Mouse (Mus musculus) bone marrow, adult 2 months (tissue): Measurements from ENCODE around the gene Kat7. TPM values are rescaled to one million over a fixed set of nuclear protein-coding genes. Genes with fewer than 3 reads are reported as not detected.

Experiments used
- H3K27ac ChIP-seq: fragments of 200-500 bp; 2 replicates; pipeline ENCODE4 v1.5.1; 2012; ENCODE audit warnings: low read depth, mild to moderate bottlenecking, control low read depth, inconsistent platforms, low read length; ENCODE audit not compliant: control insufficient read depth, poor library complexity, insufficient read depth
- H3K4me1 ChIP-seq: fragments of 200-500 bp; 2 replicates; pipeline ENCODE4 v1.6.1; 2011; ENCODE audit warnings: low read length; ENCODE audit not compliant: control insufficient read depth, insufficient read depth
- H3K4me3 ChIP-seq: fragments of 200-500 bp; replicated peaks from 2 replicates; pipeline ENCODE3; 2011; ENCODE audit warnings: mild to moderate bottlenecking, low read depth, low read length, control low read depth; ENCODE audit not compliant: control insufficient read depth
- CTCF ChIP-seq: fragments of 200-500 bp; IDR thresholded peaks from 2 replicates; pipeline ENCODE4 v1.5.1; 2011; ENCODE audit warnings: low read length, control low read depth; ENCODE audit not compliant: control insufficient read depth, insufficient read depth
- POLR2A ChIP-seq: fragments of 200-500 bp; IDR thresholded peaks from 2 replicates; pipeline ENCODE4 v1.6.1; 2011; ENCODE audit warnings: low read depth, mild to moderate bottlenecking, control low read depth, low read length, borderline replicate concordance; ENCODE audit not compliant: control insufficient read depth
- WGBS: fragments of 180-500 bp; shearing (Covaris S2); methylation state at CpG from one replicate; pipeline ENCODE4 v1.1.7; 2018; 5-methylcytosine and 5-hydroxymethylcytosine counted together
- polyA plus RNA-seq: library from polyadenylated mRNA; stranded (reverse); fragments of >200 nt; gene quantifications from 2 replicates; pipeline ENCODE4 v1.2.4, GENCODE M21; 2011; ENCODE audit warnings: low replicate concordance; ENCODE audit not compliant: missing spikeins, insufficient read depth, insufficient read length

Kat7 gene
- polyA plus RNA-seq, 1 experiment: 39.0 TPM

GRCm38 (mm10) chr11:95325832-95326231, 15.8 kb upstream of the Kat7 start:
- 81% methylated on average over 4 of the region's 4 CpGs for WGBS
- H3K27ac ChIP-seq: no peak overlapping the region

GRCm38 (mm10) chr11:95324181-95324580, 14.1 kb upstream of the Kat7 start:
- no peak overlapping the region for H3K4me3 ChIP-seq
- WGBS: 94% methylated on average over 10 of the region's 10 CpGs
- H3K4me1 ChIP-seq: peaks cover under 1% of the 10 kb centered on the region
- no peak for TF ChIP-seq POLR2A
- TF ChIP-seq CTCF: no peak
- H3K27ac ChIP-seq: no peak overlapping the region

More at GRCm38 (mm10) chr11:95325832-95326231, 15.8 kb upstream of the Kat7 start:
- Histone ChIP-seq H3K4me1 (no peaks in the 10 kb centered on the region; the same call in 1 of the 2 replicates), H3K4me3 (no peak overlapping the region)
- no peak for TF ChIP-seq CTCF
- no peak for TF ChIP-seq POLR2A

- TF ChIP-seq CTCF (no peak), POLR2A (no peak)
- Histone ChIP-seq H3K4me1 (peaks cover 3% of the 10 kb centered on the region), H3K4me3 (no peak overlapping the region), H3K27ac (no peak overlapping the region)
- WGBS: 57% methylated on average over 1 of the region's 1 CpGs
These were observed 10.0 kb upstream of the Kat7 start for GRCm38 (mm10) chr11:95320010-95320409.

GRCm38 (mm10) chr11:95319506-95319905, 9.5 kb upstream of the Kat7 start:
- TF ChIP-seq CTCF (peak; percentile 50), POLR2A (no peak)
- no peak overlapping the region for H3K4me3 ChIP-seq
- no peak overlapping the region for H3K27ac ChIP-seq
- peaks cover 3% of the 10 kb centered on the region for H3K4me1 ChIP-seq
- 31% methylated on average over 1 of the region's 1 CpGs for WGBS

- 60% methylated on average over 9 of the region's 9 CpGs for WGBS
- no peak overlapping the region for H3K4me3 ChIP-seq
- H3K4me1 ChIP-seq: peaks cover 3% of the 10 kb centered on the region
These were observed 8.1 kb upstream of the Kat7 start for GRCm38 (mm10) chr11:95318116-95318515.

GRCm38 (mm10) chr11:95315215-95315955, 5.3 kb upstream of the Kat7 start:
- Histone ChIP-seq H3K27ac (no peak overlapping the region), H3K4me3 (no peak overlapping the region), H3K4me1 (peaks cover 3% of the 10 kb centered on the region)
- WGBS: 65% methylated on average over 7 of the region's 7 CpGs
- TF ChIP-seq POLR2A (no peak), CTCF (no peak)

More at GRCm38 (mm10) chr11:95318116-95318515, 8.1 kb upstream of the Kat7 start:
- TF ChIP-seq POLR2A (no peak), CTCF (no peak)
- H3K27ac ChIP-seq: 0 out of 2 replicates have a peak overlapping the region, but pooled peaks have one; percentile 19

GRCm38 (mm10) chr11:95311425-95311807, 1.4 kb upstream of the Kat7 start:
- Histone ChIP-seq H3K27ac (no peak overlapping the region), H3K4me1 (no peaks in the 10 kb centered on the region; the same call in 1 of the 2 replicates), H3K4me3 (no peak overlapping the region)
- 75% methylated on average over 5 of the region's 5 CpGs for WGBS
- no peak for TF ChIP-seq POLR2A
- TF ChIP-seq CTCF: no peak

GRCm38 (mm10) chr11:95310648-95311424, 790 bp upstream of the Kat7 start:
- Histone ChIP-seq H3K4me3 (peak overlapping the region; percentile 90), H3K4me1 (no peaks in the 10 kb centered on the region; the same call in 1 of the 2 replicates), H3K27ac (peak overlapping the region; percentile 74)
- TF ChIP-seq CTCF: no peak
- TF ChIP-seq POLR2A: no peak; the same call in 1 of the 2 replicates
- 4% methylated on average over 17 of the region's 17 CpGs for WGBS
